Mouse (Mus musculus): ENCODE measurements around the gene Gpx3. TPM values are rescaled to one million over a fixed set of nuclear protein-coding genes. Genes with fewer than 3 reads are reported as not detected.
"Not testable (repeated sequence)": the region's sequence is repeated elsewhere in the genome, so short reads cannot be mapped to it uniquely, and the experiment has no call there.

Gpx3 gene
- polyA plus RNA-seq, 1 experiment from 2014 or later: 50.2 TPM

- 90% methylated on average over 3 of the region's 3 CpGs for WGBS
- H3K4me2 ChIP-seq; H3K27ac ChIP-seq; H3K36me3 ChIP-seq; H3K27me3 ChIP-seq; H3K9ac ChIP-seq; H3K4me3 ChIP-seq; H3K9me3 ChIP-seq; ATAC-seq (ENCODE audit: low FRiP score): not testable (repeated sequence)
- H3K4me1 ChIP-seq (replicated peaks): peaks cover 20% of the 10 kb centered on the region
These were observed 55.5 kb downstream of the Gpx3 start for GRCm38 (mm10) chr11:54957708-54958107.

- no peaks in the 10 kb centered on the region for H3K36me3 ChIP-seq
- H3K4me3 ChIP-seq: no peak overlapping the region
- H3K4me2 ChIP-seq: no peak overlapping the region
- peaks cover 22% of the 10 kb centered on the region for H3K4me1 ChIP-seq (replicated peaks)
- H3K27me3 ChIP-seq: no peaks in the 10 kb centered on the region
- no peak overlapping the region for H3K9ac ChIP-seq
- H3K27ac ChIP-seq: no peak overlapping the region
- H3K9me3 ChIP-seq: no peaks in the 10 kb centered on the region
- ATAC-seq (ENCODE audit: low FRiP score): no peak
- WGBS: 65% methylated on average over 3 of the region's 3 CpGs
These were observed 56.4 kb downstream of the Gpx3 start for GRCm38 (mm10) chr11:54958571-54959073.

Other genes starting within 250 kb of the Gpx3 start
- 162 and 164 TPM in 2 replicates for gene Cdc42se2, start 114.8 kb upstream of the Gpx3 start, polyA plus RNA-seq (2015; fragmentation: Nextera tagmentation; extraction: Ambion mirVana)
- 9.1 and 11.7 TPM in 2 replicates for gene Lyrm7, start 41.5 kb upstream of the Gpx3 start, polyA plus RNA-seq (2015; fragmentation: Nextera tagmentation; extraction: Ambion mirVana)
- gene Hint1, start 36.1 kb upstream of the Gpx3 start, polyA plus RNA-seq (2015; fragmentation: Nextera tagmentation; extraction: Ambion mirVana): 793 and 823 TPM in 2 replicates
- 19.3 TPM in 2 replicates for gene Tnip1, start 60.5 kb downstream of the Gpx3 start, polyA plus RNA-seq (2015; fragmentation: Nextera tagmentation; extraction: Ambion mirVana)
- gene Anxa6, start 131.0 kb downstream of the Gpx3 start, polyA plus RNA-seq (2015; fragmentation: Nextera tagmentation; extraction: Ambion mirVana): 59.3 and 61.1 TPM in 2 replicates
- 0.22 and 0.31 TPM in 2 replicates for gene Ccdc69, start 175.7 kb downstream of the Gpx3 start, polyA plus RNA-seq (2015; fragmentation: Nextera tagmentation; extraction: Ambion mirVana)
- 19.2 and 20.3 TPM in 2 replicates for gene Gm2a, start 195.7 kb downstream of the Gpx3 start, polyA plus RNA-seq (2015; fragmentation: Nextera tagmentation; extraction: Ambion mirVana)
- not detected in 2 replicates for gene Slc36a3, start 249.3 kb downstream of the Gpx3 start, polyA plus RNA-seq (2015; fragmentation: Nextera tagmentation; extraction: Ambion mirVana)